Mouse (Mus musculus): ENCODE data around the gene Dagla.

DNA sequence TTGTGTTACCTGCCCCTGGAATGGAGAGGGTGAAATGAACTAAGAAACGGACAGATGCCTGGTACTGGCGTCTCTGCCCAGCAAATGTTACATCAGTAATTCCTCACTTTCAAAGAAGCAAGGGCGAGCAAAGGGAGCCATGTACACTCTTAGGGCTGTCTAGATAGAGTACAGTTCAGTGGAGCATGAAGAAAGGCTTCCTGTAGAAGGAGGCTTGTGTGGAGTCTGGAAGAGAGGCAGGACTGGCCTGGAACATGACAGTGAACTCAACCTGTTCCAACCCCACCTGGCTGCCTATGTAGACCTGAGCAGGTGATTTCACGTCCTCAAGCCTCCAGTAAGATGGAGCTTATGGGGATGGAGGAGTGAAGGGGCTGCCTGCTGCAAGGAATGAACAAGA lies 6.4 kb downstream of the Dagla start:
- TF ChIP-seq CTCF (IDR thresholded peaks at IDR 0.05; ENCODE audit: low read depth) (no peak), EP300 (IDR thresholded peaks at IDR 0.05; ENCODE audit: low read depth) (no peak)

Data from heart, postnatal 0 days (tissue).